Mouse (Mus musculus): Measurements from ENCODE around the gene Il1r1.
A peak's percentile ranks its signal among the peaks of the same experiment; 100 is the strongest.

Gene Il1r1

GRCm38 (mm10) chr1:40321824-40322223, 96.9 kb downstream of the Il1r1 start:
- peak; percentile 6 for DNase-seq (ENCODE audit: low read depth)

DNA sequence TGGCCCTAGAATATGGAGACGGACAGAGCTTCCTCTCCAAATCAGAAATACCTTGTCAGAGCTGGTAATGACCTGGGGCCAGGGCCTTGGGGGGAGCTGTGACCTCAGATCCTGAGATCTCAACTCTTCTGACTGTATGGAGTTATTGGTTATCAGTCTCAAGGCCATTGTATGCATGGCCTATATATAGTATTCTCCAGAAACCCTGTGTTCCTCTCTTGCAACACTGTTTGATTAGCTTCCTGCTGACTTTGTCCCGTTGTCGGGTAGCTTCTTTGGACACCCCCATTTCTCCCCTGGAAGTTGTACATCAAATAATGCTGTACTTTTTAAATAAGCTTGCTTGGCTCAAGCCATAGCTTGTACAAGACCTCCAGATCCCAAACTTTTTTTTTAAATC, 97.7 kb downstream of the Il1r1 start:
- no peak for DNase-seq (ENCODE audit: low read depth)

- no peak for DNase-seq (ENCODE audit: low read depth)
Measured at GRCm38 (mm10) chr1:40324457-40324856, 99.6 kb downstream of the Il1r1 start, which contains the start of gene Il1rl2. Gene Il1rl2 (plus strand): TSS chr1:40324610.

DNA sequence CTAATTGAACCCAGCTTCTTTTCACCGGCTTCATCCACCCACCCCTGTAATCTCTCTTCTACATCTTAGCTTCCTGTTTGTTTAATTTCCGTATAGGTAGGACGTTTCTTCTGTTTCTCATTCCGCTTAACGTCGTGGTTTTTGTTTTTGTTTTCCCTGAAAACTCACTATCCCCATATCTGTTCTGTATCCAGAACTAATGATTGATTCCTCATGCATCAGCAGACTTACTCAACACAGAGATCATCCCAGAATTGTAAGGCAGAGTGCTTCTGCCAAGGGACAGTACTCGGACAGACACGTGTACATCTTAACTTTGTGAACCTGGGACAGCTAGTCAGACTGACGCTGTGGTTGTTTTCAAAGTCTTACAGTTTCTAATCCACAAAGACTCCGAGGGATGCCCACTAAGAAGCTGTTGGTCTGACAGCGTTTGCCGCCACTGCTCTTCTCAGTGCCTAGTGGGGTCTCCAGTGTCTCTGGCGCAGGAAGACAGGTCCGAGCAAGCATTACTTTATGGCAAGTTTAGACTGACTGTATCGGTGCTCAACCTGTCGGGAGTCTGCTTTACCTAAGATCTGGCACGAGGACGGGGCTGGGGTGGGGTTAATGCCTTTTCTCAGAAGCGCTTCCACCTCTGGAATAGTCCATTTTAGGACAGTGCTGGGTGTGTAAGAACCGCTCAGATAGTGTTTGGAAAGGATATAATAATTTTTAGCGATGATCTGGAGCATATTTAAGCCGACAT, 100.2 kb downstream of the Il1r1 start:
- no peak for DNase-seq (ENCODE audit: low read depth)

GRCm38 (mm10) chr1:40325711-40326327, 100.9 kb downstream of the Il1r1 start:
- no peak for DNase-seq (ENCODE audit: low read depth)

GRCm38 (mm10) chr1:40327604-40328003, 102.7 kb downstream of the Il1r1 start:
- DNase-seq (ENCODE audit: low read depth), result no peak

GRCm38 (mm10) chr1:40329526-40329925, 104.6 kb downstream of the Il1r1 start:
- no peak for DNase-seq (ENCODE audit: low read depth)

GRCm38 (mm10) chr1:40330181-40330580, 105.3 kb downstream of the Il1r1 start:
- no peak for DNase-seq (ENCODE audit: low read depth)

DNA sequence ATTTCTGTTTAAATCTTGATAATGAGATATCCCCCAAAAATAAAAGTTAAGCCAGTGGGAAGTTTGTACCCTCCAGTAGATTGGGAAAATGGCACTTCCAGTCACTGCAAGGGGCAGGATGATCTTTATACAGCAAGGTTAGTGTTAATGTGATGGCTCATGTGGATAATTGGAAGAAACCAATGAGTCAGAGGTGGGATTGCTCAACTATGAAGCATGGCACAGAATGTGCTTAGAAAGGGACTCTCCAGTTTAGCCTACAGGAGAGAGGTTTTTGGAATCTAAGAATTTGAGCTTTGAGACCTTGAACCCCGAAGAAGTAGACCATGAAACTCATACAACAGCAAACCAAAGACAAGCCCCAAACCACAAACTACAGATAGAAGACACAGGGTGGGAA, 114.5 kb downstream of the Il1r1 start:
- no peak for DNase-seq (ENCODE audit: low read depth)

GRCm38 (mm10) chr1:40340102-40340501, 115.2 kb downstream of the Il1r1 start:
- DNase-seq (ENCODE audit: low read depth), result no peak

- no peak for DNase-seq (ENCODE audit: low read depth)
Measured at GRCm38 (mm10) chr1:40352158-40352903, 127.5 kb downstream of the Il1r1 start.

DNA sequence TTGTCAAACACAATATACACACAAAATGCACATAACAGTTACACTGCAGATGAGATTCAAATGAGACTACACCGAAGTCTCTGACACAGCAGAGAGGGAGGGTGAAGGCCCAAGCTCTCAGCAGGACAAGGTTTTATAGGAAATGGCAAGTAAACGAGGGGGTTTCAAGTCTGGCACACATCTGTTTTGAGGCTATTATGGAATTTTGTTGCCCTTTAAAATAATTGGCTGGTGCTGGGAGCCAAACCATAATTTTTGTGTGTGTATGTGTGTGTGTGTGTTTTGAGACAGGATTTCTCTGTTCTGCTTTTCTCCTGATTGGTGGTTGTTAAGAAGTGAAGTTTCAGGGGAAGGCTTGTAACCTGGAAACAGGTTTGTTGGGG, 128.0 kb downstream of the Il1r1 start:
- no peak for DNase-seq (ENCODE audit: low read depth)

DNA sequence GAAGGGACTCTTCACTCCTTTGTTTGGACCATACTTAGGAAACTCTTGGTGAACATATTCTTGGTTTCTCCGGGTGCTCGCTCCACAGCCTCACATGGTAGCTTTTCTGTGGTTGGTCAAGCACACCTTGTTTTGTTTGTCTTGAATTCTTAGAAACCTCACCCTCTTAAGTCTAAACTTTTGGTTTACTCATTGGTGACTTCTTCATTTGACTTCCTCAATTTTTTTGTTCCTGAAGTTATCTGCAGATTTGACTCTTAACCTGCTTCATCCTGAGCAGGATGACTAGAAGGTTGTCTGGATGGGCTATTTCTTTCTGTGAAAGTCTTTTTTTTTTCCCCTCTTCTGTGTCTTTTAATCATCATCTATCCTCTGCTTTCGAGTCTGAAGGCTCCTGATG, 129.8 kb downstream of the Il1r1 start:
- DNase-seq (ENCODE audit: low read depth), result no peak

DNA sequence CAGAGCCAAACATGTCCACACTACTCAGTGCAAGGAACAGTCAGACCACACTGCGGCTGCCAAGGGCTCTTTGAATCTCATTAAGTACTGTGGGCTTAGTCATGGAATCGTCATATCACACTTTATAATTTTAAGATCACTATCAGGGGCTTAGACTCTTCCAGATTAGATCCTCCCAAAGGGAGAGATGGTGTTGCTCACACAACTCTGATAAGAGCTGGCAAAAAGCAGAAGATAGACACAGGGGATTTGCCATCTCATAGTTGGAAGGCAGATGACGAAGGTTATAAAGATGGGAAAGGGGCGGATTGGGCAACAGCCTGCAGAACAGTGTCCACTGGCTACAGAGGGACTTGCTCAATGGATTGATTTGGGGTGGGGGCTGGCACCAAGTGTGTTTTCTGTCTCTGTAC, 130.6 kb downstream of the Il1r1 start:
- no peak for DNase-seq (ENCODE audit: low read depth)

GRCm38 (mm10) chr1:40355904-40356521, 131.1 kb downstream of the Il1r1 start:
- no peak for DNase-seq (ENCODE audit: low read depth)

DNA sequence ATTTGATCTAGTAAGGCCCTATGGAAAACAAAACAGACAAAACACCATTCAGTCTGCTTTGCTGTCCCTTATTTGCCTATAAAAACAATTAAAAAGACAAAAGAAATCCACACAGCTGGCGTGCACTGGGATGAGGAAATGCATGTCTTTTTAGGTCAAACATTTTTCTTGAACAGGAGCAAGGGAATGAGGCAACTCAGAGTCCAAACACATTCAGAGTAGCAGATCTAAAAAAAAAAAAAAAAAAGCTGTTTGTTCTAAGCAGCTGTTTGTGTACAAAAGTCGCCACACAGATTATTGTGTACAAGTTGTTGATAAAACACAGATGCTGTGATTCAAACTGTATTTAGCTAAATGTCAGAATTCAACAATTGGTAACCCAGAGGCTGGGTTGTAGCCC, 133.0 kb downstream of the Il1r1 start:
- DNase-seq (ENCODE audit: low read depth), result no peak

DNA sequence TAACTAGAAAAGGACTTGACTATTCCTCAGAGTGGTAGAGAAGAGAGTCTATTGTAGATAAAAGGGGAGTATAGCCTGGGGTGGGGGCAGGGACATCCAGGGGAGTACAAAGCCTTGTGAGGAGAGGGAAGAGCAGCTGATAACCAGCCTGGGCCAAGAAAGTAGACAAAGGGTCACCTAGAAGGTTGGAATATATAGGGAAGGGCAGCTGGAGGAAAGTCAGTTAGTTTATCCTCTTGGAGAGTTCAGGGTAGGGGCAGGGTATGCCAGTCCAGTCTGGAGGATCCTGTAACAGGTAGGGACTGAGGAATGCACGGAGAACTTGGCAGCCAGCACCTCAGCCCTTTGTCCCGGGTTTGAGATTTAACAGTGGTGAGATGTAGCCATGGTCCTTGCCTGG, 133.5 kb downstream of the Il1r1 start:
- DNase-seq (ENCODE audit: low read depth), result no peak

GRCm38 (mm10) chr1:40358771-40359181, 133.9 kb downstream of the Il1r1 start:
- peak; percentile 66 for DNase-seq (ENCODE audit: low read depth)

DNA sequence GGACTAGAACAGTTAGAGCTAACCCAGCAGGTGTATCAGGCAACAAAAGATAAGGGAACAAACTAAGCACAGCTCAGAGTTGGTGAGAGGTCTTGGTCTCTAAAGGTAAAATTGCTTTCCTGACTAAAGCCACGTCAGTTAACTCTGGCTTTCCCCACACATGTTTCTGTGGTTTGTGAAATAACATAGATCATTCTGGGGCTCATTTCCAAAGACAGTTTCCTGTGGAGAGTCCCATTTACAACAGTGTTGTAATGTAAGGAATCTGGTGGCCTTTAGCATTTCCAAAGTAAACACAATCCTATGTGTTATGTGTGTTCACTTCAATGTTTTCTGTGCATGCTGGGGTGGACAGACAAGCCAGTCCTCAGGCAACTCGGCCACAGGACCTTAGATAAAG, 134.9 kb downstream of the Il1r1 start:
- DNase-seq (ENCODE audit: low read depth), result no peak

GRCm38 (mm10) chr1:40360969-40361368, 136.1 kb downstream of the Il1r1 start:
- DNase-seq (ENCODE audit: low read depth), result no peak

DNA sequence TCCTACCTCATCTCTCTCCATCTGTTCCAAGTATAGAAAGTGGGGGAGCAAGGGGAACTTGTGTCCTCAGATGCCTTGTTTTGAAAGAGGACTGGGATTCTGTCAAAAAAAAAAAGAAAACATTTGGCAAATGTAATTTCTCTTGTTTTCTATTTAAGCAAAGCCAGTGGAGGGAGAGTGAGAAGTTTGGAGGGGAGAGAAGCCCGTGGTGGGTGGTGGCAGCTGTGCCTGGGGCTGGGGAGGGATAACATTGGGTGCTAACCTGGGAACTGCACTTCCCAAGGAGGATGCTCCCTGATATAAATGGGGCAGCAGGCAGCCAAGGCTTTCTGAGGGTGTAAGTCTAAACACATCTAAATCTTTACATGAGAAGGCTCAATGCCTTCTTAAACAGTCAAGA, 136.7 kb downstream of the Il1r1 start:
- no peak for DNase-seq (ENCODE audit: low read depth)

- no peak for DNase-seq (ENCODE audit: low read depth)
Measured at GRCm38 (mm10) chr1:40362784-40363183, 137.9 kb downstream of the Il1r1 start.
